Comparison of ENCODE assay signal across 10 mouse cellular contexts in the genomic region with DNA sequence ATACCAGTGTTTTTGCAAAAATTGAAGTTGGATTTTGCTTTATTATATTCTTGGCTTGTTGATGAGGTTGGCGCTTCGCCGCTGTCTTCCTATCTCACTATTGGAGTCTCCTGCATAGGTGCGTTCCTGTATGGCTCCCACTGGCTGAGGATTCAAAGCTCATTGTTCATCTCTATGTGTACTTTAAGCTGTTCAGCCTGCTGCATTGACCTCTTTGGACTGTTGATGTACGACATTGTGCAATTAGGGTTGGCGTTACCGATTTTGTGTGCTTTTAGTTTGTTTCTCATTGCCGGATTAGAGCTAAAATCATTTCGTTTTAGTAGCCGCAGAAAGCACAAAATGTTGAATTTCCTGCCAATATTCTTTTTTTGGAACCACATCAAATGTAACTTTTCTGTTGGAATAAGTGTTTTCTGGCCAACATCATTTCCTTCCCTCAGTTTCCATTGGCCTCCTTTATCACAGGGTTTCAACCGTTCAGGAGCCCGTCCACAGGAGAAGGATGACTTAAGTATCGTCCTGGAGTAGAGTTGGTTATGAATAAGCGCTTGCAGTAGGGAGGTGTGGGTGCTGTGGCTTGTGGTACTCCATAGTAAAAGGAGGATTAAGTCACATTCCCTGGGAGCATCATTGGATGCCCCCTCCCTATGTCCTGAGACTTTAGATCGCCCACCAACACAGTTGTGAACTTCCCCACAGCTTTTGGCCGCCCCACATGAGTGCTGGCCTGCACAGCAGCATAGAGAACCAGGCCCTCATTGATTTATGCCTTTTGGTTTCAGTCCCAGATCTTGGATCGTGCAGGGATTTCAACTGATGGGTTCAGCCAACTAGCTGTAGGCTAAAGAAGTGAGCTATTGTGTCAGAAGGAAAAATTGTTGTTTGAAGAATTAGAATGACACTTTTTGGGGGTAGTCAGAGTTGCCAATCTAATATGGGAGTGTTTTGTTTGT.
DNase-seq lines count a peak whose midpoint lies in the region; ATAC-seq and TF ChIP-seq lines count a peak whose summit lies in the region.
"Had no signal": no experiment of that assay in that cellular context is flagged by ENCODE, and none has a peak within 500 bp of the region (broad histone marks: within the 10 kb centered on the region; RNA-seq: fewer than 3 reads in every experiment).

No protein-coding gene starts in this region.

- H3K27ac ChIP-seq in heart, embryonic 12.5 days (ENCODE audit: poor library complexity, severe bottlenecking), result no peak overlapping the region
- H3K27ac ChIP-seq in heart, postnatal 0 days (ENCODE audit: low read depth), result peak overlapping the region; percentile 22; the same call in 1 of the 2 replicates
- peak overlapping the region; percentile 66 for H3K27ac ChIP-seq in liver, embryonic 13.5 days
- H3K27ac ChIP-seq: embryonic facial prominence, embryonic 12.5 days had no signal

- H3K4me2 ChIP-seq in heart, embryonic 12.5 days, result no peak overlapping the region
- no peak overlapping the region for H3K4me2 ChIP-seq in heart, postnatal 0 days (ENCODE audit: low read depth, low read length)
- no peak overlapping the region; the same call in 1 of the 2 replicates for H3K4me2 ChIP-seq in liver, embryonic 13.5 days
- H3K4me2 ChIP-seq: embryonic facial prominence, embryonic 12.5 days had no signal

- no peak for TF ChIP-seq CTCF in heart, postnatal 0 days (IDR thresholded peaks at IDR 0.05; ENCODE audit: low read depth)

- H3K9ac ChIP-seq in heart, embryonic 12.5 days, result no peak overlapping the region
- H3K9ac ChIP-seq in heart, postnatal 0 days (replicated peaks; ENCODE audit: low read depth, low read length), result no peak overlapping the region
- H3K9ac ChIP-seq in liver, embryonic 13.5 days, result no peak overlapping the region
- H3K9ac ChIP-seq: embryonic facial prominence, embryonic 12.5 days had no signal

- H3K27me3 ChIP-seq in heart, embryonic 12.5 days (replicated peaks), result no peaks in the 10 kb centered on the region
- no peaks in the 10 kb centered on the region for H3K27me3 ChIP-seq in heart, postnatal 0 days (ENCODE audit: control insufficient read depth, insufficient read depth, low read length)
- no peaks in the 10 kb centered on the region for H3K27me3 ChIP-seq in liver, embryonic 13.5 days
- H3K27me3 ChIP-seq: embryonic facial prominence, embryonic 12.5 days; megakaryocyte, embryonic 14.5 days had no signal

- peaks cover 6% of the 10 kb centered on the region for H3K4me1 ChIP-seq in heart, embryonic 12.5 days (replicated peaks)
- H3K4me1 ChIP-seq in heart, postnatal 0 days (ENCODE audit: control insufficient read depth, insufficient read depth), result no peaks in the 10 kb centered on the region
- H3K4me1 ChIP-seq in liver, embryonic 13.5 days (replicated peaks), result 0 out of 2 replicates have a peak, but pooled peaks cover 2% of the 10 kb centered on the region
- H3K4me1 ChIP-seq: megakaryocyte, embryonic 14.5 days had no signal

- no peak for TF ChIP-seq EP300 in heart, postnatal 0 days (IDR thresholded peaks at IDR 0.05; ENCODE audit: low read depth)

- peak; percentile 44 to 70 for DNase-seq in heart, adult 18-20 months
- peak; percentile 69 for DNase-seq in adipocyte (ENCODE audit: low spot score)
- DNase-seq in heart, postnatal 0 days (ENCODE audit: low spot score), result no peak
- no peak for DNase-seq in liver, embryonic 13.5 days
- DNase-seq in spleen, postnatal 36 days (ENCODE audit: low spot score in 2 of 2), result no peak
- no peak for DNase-seq in retina, embryonic 14.5 days (ENCODE audit: low spot score)

- H3K4me3 ChIP-seq in heart, embryonic 12.5 days, result no peak overlapping the region
- H3K4me3 ChIP-seq in heart, postnatal 0 days (ENCODE audit: low read depth, low read length), result no peak overlapping the region
- H3K4me3 ChIP-seq in liver, embryonic 13.5 days (replicated peaks), result no peak overlapping the region
- H3K4me3 ChIP-seq: embryonic facial prominence, embryonic 12.5 days; megakaryocyte, embryonic 14.5 days had no signal

- no peak for ATAC-seq in heart, embryonic 12.5 days (ENCODE audit: insufficient number of reproducible peaks, low FRiP score)
- ATAC-seq in heart, postnatal 0 days (ENCODE audit: insufficient read depth, low read depth), result no peak
- peak; percentile 62; the same call in 1 of the 2 replicates for ATAC-seq in liver, embryonic 13.5 days (ENCODE audit: low read depth)
- ATAC-seq in megakaryocyte progenitor cell, adult 5-6 weeks (replicated peaks; ENCODE audit: poor library complexity), result no peak

- 83% methylated on average over 17 of the region's 17 CpGs for WGBS in heart, embryonic 12.5 days
- 81% methylated on average over 17 of the region's 17 CpGs for WGBS in heart, postnatal 0 days
- WGBS in liver, embryonic 13.5 days (ENCODE audit: insufficient replicate concordance), result 72% methylated on average over 17 of the region's 17 CpGs

- no peaks in the 10 kb centered on the region for H3K9me3 ChIP-seq in heart, embryonic 12.5 days (replicated peaks)
- no peaks in the 10 kb centered on the region for H3K9me3 ChIP-seq in heart, postnatal 0 days (replicated peaks; ENCODE audit: control insufficient read depth, low read length)
- H3K9me3 ChIP-seq in liver, embryonic 13.5 days (replicated peaks), result no peaks in the 10 kb centered on the region
- H3K9me3 ChIP-seq: embryonic facial prominence, embryonic 12.5 days had no signal

- no peaks in the 10 kb centered on the region for H3K36me3 ChIP-seq in heart, embryonic 12.5 days
- no peaks in the 10 kb centered on the region for H3K36me3 ChIP-seq in heart, postnatal 0 days (replicated peaks; ENCODE audit: control insufficient read depth, insufficient read depth, low read length)
- H3K36me3 ChIP-seq in liver, embryonic 13.5 days, result no peaks in the 10 kb centered on the region
- H3K36me3 ChIP-seq: embryonic facial prominence, embryonic 12.5 days had no signal

Comparison
In these comparisons a context has a peak if more than half of its experiments do, and no peak if none do; other contexts are left out.
1. DNase-seq: peak in heart, adult 18-20 months (2 of 2) and adipocyte (single experiment); none in heart, postnatal 0 days (single experiment), liver, embryonic 13.5 days (single experiment), spleen, postnatal 36 days (0 of 2) and retina, embryonic 14.5 days (single experiment).